Mouse (Mus musculus): ENCODE results near the gene Tmem156.

The Tmem156 gene

DNA sequence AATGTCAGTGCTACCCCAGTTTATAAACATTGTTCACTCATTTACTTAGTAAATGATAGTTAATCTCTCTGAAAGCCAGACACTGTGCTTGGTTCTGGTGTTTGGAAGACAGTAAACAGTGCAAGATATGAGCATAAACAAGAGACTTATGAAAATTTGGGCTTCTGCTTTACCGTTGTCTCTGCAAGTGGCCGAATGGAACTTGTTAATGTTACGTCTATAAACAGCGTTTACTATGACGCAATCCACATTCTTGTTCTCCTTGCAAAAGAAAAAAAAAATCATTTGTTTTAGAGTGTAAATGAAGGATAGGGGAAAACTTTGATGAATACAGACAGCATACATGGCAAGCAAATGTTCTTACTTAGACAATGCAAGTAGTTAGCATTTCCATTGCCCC, at the start of gene Tmem156:
Gene Tmem156, minus strand, starts transcription at position 212 of the 400 bp plus-strand sequence.
- no peak for DNase-seq

DNA sequence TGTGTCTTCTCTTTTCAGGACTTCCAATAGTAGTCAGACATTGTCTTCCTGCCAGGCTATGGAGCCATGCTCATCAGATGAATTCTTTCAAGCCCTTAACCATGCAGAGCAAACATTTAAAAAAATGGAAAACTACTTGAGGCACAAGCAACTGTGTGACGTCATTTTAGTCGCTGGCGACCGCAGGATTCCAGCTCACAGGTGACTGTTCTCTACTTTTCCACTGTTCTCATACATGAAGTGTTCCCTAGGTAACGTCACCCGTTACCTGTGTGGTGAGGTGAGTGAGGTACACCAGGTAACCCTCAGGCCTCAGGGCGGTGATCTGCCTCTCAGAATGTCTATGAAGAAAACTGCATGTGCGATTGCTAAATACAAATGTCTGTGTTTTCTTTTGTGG, 49.3 kb upstream of the Tmem156 start:
- peak; percentile 31 to 51 for DNase-seq

DNA sequence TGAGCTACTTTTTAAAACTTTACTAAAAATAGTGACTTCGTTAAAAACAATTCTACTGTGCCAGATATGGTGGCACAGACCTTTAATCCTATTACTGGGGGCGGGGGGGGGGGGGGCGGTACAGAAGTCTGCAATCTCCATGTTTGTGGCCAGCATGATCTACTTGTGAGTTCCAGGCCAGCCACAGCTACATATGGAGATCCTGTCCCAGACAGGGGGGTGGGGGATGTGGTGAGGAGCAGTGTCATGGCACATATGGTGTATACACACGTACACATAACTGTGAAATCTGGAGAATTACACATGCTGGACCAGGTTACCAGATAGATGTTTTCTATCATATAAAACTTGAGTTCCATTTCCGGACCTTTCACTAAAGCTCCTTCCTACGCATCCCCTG, 45.1 kb upstream of the Tmem156 start:
- no peak for DNase-seq

DNA sequence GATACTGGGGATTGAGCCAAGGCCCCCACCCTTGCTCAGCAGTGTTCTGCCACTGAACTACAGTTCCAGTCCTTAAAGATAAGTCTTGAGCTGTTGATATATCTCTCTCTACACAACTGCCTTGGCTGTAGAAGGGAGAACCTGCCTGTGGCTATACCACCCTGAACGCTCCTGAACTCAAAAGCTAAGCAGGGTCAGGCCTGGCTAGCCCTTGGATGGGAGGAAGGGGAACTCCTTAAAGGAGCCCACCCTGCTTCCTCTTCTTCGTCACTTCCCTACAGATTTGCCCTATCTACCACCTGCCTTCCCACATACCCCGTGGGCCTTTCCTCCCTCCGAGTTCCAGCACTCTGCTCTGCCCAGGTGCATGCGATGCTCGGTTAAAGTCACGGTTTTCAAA, 44.2 kb upstream of the Tmem156 start:
- no peak for DNase-seq

DNA sequence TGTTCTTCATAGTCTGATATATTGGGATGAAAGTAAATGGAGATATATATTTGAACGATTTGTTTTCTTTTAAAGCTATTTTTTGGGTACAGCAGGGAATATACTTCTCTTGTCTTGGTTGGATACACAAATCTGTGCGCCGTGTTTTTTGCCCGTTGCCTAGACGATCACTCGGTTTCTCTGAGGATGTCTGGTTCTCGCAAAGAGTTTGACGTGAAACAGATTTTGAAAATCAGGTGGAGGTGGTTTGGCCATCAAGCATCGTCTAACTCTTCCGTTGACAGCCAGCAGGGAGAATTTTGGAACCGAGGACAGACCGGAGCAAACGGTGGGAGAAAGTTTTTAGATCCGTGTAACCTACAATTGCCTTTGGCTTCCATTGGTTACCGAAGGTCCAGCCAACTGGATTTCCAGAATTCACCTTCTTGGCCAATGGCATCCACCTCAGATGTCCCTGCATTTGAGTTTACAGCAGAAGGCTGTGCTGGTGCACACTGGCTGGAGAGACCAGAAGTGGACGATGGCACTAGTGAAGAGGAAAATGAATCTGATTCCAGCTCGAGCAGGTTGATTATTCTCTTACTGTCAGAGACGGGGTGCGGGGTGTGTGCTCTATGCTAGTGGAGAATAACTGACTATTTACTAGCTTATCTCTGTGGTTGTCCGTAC, 39.4 kb upstream of the Tmem156 start:
- no peak for DNase-seq

DNA sequence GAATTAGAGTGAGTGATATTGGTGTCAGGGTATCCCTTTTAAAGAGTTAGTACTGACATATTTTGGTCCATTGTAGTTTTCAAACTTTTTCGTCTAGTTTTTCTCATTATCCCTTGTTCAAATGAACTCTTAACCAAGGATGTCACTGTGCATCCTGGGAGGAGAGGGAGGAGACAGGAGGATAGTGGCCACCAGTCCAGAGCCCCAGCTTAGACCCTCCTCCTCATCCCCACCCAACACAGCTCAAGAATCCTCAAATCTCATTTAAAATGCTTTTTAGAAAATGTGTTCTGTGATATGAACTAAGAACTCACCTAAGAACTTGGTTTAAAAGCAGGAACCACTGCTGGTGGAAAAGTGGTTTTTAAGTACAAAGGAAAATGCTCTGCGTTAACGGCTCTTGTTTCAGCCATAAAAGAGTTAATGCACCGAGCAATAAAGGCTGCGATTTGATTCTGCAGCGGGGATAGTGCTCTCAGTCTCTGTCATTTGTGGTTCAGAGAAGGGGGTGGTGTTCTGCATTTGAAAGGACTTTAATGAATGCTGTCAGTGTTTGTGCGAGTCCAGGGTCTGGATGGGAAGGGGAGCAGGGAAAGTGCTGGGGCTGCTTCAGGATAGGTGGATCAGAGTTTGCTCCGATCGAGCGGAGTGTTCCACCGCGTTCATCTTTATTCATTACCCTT, 38.7 kb upstream of the Tmem156 start:
- no peak for DNase-seq

DNA sequence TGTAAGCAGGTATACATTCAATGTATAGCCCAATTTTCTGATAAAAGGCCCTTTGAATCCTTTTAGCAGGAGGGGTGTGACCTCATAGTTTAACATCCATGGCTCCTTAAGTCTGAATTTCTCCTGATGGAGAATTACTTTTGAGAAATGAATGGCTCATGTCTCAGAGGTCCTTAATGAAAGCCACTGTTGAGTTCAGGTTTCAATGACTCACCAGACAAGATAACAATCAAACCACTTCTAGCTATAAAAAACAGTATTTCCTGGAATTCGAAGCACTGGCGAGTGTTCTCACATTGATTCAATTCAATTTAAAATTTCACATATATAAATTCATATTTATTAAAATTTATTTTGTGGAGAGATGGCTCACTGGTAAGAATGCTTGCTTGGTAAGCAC, 36.5 kb upstream of the Tmem156 start:
- no peak for DNase-seq

DNA sequence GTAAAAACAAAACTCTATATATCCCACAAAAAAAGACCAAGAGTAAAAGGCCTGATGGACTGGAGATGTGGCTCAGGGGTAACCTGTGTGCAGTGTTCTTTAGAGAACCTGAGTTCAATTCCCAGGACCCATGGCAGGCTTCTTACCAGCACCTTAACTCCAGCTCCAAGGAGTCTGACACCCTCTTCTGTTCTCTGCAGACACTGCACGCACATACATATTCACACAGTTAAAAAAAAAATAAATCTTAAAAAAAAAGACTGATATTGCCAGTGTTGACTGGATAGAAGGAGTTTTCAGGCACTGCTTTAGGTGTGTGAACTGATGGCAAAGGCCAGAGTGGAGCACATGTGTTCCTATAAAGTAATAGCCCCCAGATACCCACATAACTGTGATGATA, 34.2 kb upstream of the Tmem156 start:
- DNase-seq, result no peak

DNA sequence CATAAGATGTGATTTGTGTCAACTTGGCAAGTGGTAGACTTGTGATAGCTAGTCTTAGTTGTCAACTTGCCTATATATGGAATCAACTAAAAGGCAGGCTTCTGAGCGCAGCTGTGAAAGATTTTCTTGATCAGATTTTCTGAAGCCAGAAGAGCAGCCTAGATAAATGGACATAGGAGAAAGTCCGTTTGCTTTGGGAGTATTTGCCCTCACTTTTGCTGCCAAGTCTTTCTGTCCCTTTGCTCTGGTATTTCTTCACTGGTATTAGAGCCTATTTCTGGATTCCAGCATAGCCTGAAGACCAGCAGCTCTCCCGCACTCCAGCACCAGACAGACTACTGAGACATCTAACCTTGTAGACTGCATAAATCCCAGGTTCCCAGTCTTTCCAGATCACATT, 30.7 kb upstream of the Tmem156 start:
- DNase-seq, result no peak

DNA sequence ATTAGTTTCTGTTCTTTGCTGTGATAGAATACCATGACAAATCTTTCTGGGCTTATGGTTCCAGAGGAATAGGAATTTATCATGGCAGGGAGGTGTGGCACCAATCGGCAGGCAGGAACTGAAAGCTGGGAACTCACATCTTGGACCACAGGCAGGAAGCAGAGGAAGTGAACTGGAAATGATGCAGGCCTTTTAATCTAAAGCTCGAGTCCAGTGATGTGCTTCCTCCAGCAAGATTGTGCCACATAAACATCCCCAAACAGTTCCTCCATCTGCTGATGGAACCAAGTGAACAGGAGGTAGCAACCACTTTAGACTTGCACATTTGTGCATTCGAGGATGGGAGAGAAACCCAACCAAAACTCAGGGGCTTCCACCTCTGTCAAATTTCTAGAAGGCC, 28.0 kb upstream of the Tmem156 start:
- peak; percentile 61 to 74 for DNase-seq

DNA sequence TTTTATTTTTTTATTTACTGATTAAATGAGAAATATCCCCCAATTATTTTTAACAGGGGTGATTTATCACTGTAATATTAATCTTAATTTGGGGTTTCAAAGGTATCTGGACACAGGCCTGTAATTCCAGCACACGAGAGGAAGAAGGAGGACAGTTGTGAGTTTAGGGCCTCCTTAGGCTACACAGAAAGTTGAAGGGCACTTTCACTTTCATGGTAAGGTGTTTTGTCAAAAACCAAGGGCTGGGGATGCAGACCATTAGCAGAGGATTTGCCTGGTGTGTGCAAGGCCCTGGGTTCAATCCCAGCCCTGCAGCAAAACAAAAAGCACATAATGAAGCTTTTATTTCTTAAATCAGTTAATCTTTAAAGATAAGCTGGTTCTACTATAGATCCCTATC, 27.6 kb upstream of the Tmem156 start:
- no peak for DNase-seq

DNA sequence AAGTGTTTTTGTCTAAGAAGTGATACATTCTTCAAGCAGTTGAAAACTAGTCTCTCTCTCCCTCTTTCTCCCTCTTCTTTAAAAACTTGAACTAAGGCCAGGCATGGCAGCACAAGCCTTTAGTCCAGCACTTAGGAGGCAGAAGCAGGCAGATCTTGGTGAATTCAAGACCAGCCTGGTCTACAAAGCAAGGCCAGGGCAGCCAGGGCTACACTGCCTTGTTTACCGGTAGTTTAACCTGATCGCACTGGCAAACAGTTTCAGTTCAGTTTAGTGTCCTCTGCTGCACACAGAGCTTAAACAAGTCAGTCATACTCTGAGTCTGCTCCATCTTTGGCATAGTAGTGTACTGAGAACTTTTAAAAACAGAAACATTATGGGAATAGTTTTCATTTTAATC, 24.9 kb upstream of the Tmem156 start:
- no peak for DNase-seq

DNA sequence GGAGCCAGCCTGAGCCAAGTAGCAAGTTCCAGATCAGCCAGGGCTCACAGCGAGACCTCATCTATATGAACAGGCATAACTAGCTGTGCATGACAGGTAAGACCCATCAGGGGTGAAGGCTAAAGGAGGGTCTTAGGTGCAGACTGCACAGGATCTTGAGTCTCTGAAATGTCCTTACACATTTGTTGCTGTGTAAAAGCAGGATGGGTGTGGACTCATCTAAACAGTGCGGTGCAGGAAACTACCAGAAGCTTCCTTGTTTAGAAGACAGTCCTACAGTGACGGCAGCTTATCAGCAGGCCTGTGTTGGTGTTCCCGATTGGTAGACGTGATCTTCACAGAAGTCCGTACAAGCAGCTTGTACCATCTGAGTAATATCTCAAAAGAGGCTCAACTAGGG, 21.4 kb upstream of the Tmem156 start:
- peak; percentile 56 to 76 for DNase-seq

DNA sequence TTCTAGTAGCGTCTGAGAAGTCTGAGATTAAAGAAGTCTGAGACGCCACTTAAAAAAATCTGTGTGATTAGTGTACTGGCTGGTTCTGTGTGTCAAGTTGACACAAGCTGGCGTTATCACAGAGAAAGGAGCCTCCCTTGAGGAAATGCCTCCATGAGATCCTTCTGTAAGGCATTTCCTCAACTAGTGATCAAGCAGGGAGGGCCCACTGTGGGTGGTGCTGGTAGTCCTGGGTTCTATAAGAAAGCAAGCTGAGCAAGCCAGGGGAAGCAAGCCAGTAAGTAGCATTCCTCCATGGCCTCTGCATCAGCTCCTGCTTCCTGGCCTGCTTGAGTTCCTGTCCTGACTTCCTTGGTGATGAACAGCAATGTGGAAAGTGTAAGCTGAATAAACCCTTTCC, 20.3 kb upstream of the Tmem156 start:
- peak; percentile 58 to 65 for DNase-seq

DNA sequence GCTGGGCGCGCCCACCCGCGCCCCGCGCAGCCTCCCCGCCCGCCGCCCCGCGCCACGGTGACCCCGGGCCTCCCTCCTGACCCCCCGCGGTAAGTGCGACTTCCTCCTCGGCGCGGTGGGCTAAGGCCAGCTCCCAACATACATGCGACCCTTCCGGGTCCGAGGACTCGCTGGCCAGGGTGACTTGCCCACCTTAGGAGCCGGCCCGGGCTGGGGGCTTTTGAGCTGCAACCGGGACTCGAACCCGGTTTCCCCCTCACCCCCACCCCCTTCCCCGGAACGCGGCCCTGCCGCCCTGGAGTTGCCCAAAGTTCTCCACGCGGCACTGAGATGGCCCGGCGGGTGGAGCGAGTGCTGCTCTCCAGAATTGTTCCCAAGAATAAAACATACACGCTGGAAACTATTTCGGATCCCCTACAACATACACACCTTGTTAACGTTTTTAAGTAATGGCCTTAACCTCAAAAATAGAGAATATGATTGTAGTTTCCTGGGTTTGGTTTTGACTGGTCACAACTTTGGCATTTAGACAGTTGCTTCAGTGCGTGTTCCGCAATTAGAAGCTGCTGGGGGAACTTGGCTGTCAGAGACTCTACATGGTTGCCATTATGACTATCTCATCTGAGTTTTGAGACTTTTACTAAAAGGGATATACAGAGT, 16.0 kb upstream of the Tmem156 start:
- peak; percentile 39 to 42 for DNase-seq

DNA sequence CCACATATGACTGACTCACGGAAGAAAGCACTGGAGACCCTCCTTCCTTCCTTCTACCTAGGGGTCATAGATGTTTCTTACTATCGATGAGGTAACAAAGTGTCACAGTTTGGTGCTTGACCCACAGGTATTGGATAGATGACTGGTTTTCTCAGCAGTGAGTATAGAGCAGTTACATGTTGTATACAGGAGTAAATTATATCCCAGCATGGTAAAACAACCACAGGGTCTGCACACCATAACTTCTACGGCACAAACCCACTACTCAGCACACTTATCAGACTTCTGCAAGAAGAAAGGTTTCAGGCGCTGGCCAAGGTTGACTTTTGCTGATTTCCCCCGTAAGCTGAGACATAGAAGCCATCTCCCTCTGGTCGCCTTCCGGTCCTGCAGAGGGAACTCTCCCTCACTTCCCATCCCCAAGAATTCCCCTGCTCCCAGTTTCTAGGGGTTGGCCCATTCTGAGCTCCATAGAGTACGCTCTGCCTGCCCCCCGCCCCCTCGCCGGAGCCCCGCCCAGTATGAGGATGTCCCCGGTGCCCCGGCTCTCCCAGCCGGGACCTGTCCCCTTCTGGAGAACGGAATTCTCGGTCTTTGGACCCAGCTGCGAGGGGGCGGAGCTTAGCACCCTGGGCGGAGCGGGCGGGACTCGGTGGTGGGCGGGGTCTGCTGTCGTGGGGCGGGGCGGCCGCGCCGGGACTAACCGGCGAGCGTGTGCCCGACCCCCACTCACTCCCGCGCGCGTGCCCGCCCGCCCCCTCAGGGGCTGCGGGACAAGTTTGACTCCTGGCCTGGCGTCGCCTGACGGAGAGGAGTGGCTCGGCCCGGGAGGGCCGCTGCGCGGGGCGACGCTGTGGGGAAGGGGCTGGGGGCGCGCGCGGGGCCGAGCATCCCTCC, 15.2 kb upstream of the Tmem156 start, which contains the start of gene Klhl5:
Gene Klhl5, plus strand, starts transcription at position 664 of the 897 bp plus-strand sequence.
- peak; percentile 89 to 91 for DNase-seq

DNA sequence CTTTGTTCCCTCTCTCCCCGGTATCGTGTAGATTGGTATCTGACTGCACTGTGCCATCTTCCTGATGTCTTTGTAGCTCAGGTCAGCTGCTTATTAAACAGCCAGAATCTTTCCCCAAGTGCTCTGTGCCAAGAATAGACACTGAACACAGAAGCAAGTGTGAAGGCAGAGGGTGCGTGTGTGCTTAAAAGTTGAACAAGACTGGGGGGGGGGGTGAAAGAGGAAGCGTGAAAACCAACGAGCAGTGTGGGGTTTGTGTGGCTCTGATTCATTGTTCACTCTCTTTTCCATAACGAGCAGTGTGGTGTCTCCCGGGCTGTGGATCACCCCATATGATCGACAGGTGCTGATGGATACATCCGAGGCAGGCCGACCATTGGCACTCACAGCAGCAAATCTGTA, 10.7 kb upstream of the Tmem156 start:
- peak in 1 of 2 experiments; percentile 44 for DNase-seq

DNA sequence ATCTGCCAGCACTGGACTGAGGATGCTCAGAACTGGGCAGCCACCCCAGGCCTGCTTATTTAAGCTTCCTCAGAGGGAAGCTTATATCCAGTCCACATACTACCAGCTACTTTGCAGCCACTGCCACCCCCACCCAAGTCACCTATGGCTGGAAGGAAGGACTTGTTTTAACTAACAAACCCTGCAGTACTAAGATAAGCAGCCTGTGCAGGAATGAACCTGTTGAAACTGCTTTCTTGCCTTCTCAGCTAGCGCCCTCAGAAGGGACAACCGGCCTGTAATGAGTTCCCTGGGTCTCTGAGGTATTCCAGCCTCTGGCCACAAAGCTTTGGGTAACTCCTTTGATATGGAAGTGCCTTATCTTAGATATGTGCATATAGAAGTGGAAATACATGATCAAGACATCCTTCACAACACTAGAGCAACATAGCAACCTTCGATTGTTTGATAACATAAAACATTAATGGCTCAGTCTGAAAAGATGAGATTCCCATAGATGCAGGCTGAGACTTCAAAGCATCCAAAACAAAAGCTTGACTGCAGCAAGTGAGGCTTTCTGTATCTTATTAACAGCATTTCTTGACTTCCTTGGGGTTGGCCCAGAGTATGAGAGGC, 10.2 kb upstream of the Tmem156 start:
- DNase-seq, result no peak

DNA sequence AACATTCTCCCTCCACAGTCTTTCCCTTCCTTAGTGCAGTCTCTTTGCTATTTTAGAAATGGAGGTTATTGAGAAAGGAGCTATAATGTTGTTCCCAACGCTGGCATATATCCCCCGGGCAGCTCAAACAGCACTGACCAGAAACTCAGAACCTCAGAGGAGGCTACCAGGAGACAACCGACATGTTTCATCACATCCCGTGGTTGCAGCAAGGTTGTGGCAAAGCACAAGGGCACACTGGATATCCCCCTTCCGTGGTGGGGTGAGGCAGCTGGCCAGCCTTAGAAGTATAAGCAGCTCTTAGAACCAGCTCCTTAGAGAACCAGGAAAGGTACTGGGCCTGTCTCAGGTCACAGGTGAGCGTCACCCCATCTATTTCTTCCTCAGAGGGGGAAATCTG, 9.7 kb upstream of the Tmem156 start:
- DNase-seq, result no peak

DNA sequence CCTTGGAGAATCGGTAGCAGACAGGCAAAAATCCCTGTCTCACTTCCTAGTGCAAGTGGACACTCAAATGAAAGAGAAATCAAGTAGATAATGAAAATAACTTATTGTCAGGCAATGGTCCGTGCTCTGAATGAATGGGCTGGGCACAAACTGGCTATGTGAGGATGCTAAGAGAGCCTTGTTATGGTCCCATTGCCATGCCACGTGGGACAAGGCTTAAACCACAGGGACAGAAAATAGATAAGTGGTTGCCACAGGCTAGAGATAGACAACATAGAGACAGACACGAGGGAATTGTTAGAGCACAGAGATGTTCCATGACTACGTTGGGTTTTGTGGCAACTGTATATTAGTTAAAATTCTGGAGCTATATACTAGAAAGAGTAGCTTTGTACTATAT, 9.3 kb upstream of the Tmem156 start:
- DNase-seq, result no peak

DNA sequence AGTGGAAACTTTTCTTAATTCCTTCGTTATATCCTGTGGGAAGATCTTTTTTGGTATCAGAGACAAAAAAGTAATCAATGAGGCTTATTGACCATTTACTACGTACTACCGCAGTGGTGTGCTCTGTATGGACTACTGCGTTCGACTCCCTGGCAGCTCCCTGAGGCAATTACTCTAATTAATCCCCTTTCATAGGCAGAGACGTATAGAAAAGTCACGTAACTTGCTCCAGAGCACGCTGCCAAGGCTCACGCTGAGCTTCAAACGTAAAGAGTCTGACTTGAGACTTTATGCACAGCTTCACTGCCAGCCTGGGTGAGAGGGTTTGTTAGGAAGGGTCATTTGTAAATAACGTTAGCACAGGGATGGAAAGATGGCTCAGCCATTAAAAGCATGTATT, 8.1 kb upstream of the Tmem156 start:
- no peak for DNase-seq

DNA sequence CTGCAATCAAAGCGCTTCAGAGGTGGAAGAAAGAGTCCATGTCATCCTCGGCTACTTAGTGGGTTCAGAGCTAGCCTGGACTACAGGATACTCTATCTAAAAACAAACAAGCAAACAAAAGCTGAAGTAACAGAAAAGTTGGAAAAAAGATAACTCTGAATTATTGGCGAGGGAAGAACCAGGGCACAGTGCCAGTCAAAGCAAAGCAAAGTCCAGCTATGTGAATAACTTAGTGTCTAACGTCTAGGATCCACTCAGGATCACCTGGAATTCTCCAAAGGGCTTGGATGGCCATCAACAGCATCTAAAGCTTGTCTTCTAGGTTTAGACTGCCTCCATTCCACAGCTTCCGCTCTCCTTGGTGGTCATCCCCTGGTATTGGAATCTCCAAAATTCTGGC, 5.5 kb upstream of the Tmem156 start:
- DNase-seq, result no peak

DNA sequence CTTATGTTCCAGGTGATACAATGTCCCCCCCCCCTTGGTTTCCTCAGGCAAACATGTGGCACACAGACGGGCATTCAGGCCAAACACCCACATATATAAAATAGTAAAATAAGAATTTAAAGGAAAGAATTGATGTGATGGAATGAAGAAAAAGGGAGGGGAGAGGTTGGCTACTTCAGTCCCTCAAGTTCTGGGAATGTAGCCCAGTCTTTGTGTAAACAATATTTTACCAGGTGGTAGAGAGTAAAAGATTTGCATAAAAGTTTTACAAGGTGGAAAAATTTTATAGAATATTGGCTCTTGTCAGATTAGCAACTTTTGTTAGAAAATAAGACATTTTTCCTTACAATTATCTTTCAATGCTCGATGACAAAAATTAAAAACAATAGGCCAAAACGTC, 4.9 kb upstream of the Tmem156 start:
- no peak for DNase-seq

Data from lung, adult 18-20 months (tissue).